Mouse (Mus musculus) brain, embryonic 14.5 days (tissue): Measurements from ENCODE around the gene Mbtd1.

Experiments used
- CTCF ChIP-seq: fragments of 200-500 bp; IDR thresholded peaks from 2 replicates; pipeline ENCODE4 v1.5.1; 2012; ENCODE audit warnings: inconsistent platforms, mild to moderate bottlenecking, moderate library complexity, borderline replicate concordance; ENCODE audit not compliant: insufficient read depth, insufficient read length; ENCODE audit errors: extremely low read depth
- POLR2A ChIP-seq: fragments of 200-500 bp; IDR thresholded peaks from 2 replicates; pipeline ENCODE4 v1.6.1; 2012; ENCODE audit warnings: mild to moderate bottlenecking, inconsistent platforms, borderline replicate concordance; ENCODE audit not compliant: poor library complexity, insufficient read depth, insufficient read length, severe bottlenecking; ENCODE audit errors: extremely low read depth

- no peak for TF ChIP-seq CTCF
- TF ChIP-seq POLR2A = no peak
Observed at GRCm38 (mm10) chr11:93968848-93969128, 83.1 kb downstream of the Mbtd1 start.
